Mouse (Mus musculus) liver, embryonic 16.5 days (tissue): Measurements from ENCODE around the gene Kif6. TPM values are rescaled to one million over a fixed set of nuclear protein-coding genes. Genes with fewer than 3 reads are reported as not detected.

Experiments used
- ATAC-seq: fragments of 200-750 bp; cut with Nextera tagmentation; 2 replicates; pipeline ENCODE4 v1.8.0; 2017; ENCODE audit warnings: low read depth, mild to moderate bottlenecking, moderate number of reproducible peaks, moderate library complexity
- H3K27ac ChIP-seq: fragments of 300-500 bp; sonication (generic); 2 replicates; pipeline ENCODE4 v1.5.1; 2014; ENCODE audit warnings: mild to moderate bottlenecking, low read length
- H3K27me3 ChIP-seq: fragments of 300-500 bp; sonication (generic); 2 replicates; pipeline ENCODE4 v1.6.1; 2014; ENCODE audit warnings: low read depth, low read length, mixed read lengths; ENCODE audit not compliant: control insufficient read depth, insufficient read depth
- H3K36me3 ChIP-seq: fragments of 300-500 bp; sonication (generic); 2 replicates; pipeline ENCODE4 v1.6.1; 2014; ENCODE audit warnings: mild to moderate bottlenecking; ENCODE audit not compliant: control insufficient read depth, insufficient read depth
- H3K4me1 ChIP-seq: fragments of 300-500 bp; sonication (generic); 2 replicates; pipeline ENCODE4 v1.6.1; 2014; ENCODE audit warnings: low read depth, low read length, mixed read lengths; ENCODE audit not compliant: control insufficient read depth
- H3K4me2 ChIP-seq: fragments of 300-500 bp; sonication (generic); 2 replicates; pipeline ENCODE4 v1.6.1; 2014; ENCODE audit warnings: low read depth, low read length, mixed read lengths
- H3K4me3 ChIP-seq: fragments of 300-500 bp; sonication (generic); 2 replicates; pipeline ENCODE4 v1.5.1; 2014; ENCODE audit warnings: low read depth, mild to moderate bottlenecking, low read length
- H3K9ac ChIP-seq: fragments of 300-500 bp; sonication (generic); 2 replicates; pipeline ENCODE4 v1.6.1; 2014; ENCODE audit warnings: low read depth, low read length
- H3K9me3 ChIP-seq: fragments of 300-500 bp; sonication (generic); replicated peaks from 2 replicates; pipeline ENCODE4 v1.6.1; 2016; ENCODE audit warnings: low read length; ENCODE audit not compliant: control insufficient read depth
- WGBS: fragments of 180-500 bp; shearing (Covaris S2); extraction: QIAGEN DNeasy Blood & Tissue Kit; methylation state at CpG from one replicate; pipeline ENCODE4 v1.1.7; 2014; ENCODE audit not compliant: insufficient replicate concordance; 5-methylcytosine and 5-hydroxymethylcytosine counted together
- polyA plus RNA-seq: library from polyadenylated mRNA; unstranded; fragments of >200 nt; fragmentation: Nextera tagmentation; extraction: Ambion mirVana; gene quantifications from 2 replicates; pipeline ENCODE4 v1.2.1, GENCODE M21; 2015

Kif6 gene
- polyA plus RNA-seq, 1 experiment from 2014 or later: 0.11 TPM

DNA sequence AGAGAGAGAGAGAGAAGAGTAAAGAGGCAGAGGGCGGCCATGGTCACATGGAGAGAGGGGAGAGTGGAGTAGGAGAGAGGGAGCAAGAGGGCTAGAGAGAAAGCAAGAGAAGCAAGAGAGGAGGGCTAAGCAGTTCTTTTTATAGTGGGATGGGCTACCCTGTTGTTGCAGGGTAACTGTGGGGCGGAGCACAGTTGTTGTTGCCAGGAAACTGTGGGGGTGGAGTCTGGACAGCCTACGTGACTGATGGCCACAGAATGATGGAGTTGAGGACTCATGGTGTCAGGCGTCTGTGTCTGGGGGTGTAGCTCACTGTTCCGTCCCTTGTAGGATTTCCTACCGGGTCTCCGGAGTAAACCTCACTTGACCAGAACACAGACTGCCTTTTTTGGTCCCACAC lies 324.2 kb downstream of the Kif6 start:
- H3K27ac ChIP-seq: no peak overlapping the region
- no peaks in the 10 kb centered on the region for H3K4me1 ChIP-seq
- no peak overlapping the region for H3K4me2 ChIP-seq
- H3K9me3 ChIP-seq: no peaks in the 10 kb centered on the region
- no peak overlapping the region for H3K4me3 ChIP-seq
- H3K36me3 ChIP-seq: no peaks in the 10 kb centered on the region
- H3K9ac ChIP-seq: no peak overlapping the region
- no peaks in the 10 kb centered on the region; the same call in 1 of the 2 replicates for H3K27me3 ChIP-seq
- WGBS: 53% methylated on average over 7 of the region's 7 CpGs
- ATAC-seq: no peak

- ATAC-seq: no peak
- 52% methylated on average over 6 of the region's 6 CpGs for WGBS
- Histone ChIP-seq H3K27ac (no peak overlapping the region), H3K36me3 (no peaks in the 10 kb centered on the region), H3K4me1 (no peaks in the 10 kb centered on the region), H3K4me3 (no peak overlapping the region), H3K4me2 (no peak overlapping the region), H3K27me3 (no peaks in the 10 kb centered on the region), H3K9me3 (no peaks in the 10 kb centered on the region), H3K9ac (no peak overlapping the region)
Measured at GRCm38 (mm10) chr17:49942674-49943073, 327.7 kb downstream of the Kif6 start.

DNA sequence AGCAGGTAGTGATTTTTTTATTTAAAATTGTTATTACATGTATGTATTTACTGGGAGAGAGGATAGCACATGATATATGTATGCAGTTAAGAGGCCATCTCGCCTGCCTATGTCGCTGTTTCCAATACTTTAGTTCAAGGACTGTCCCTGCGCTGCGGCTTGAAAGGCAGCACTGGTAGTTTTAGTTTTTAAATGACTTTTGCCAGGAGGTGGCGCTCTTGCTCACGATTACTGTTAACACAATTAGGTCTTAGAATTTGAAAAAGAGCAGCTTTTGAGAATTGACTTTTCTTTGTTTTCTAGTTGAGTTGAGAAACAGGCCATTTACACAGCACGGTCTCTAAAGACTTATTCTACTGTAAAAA lies 336.5 kb downstream of the Kif6 start:
- no peaks in the 10 kb centered on the region for H3K9me3 ChIP-seq
- H3K27me3 ChIP-seq: no peaks in the 10 kb centered on the region
- H3K27ac ChIP-seq: no peak overlapping the region
- no peaks in the 10 kb centered on the region for H3K4me1 ChIP-seq
- H3K9ac ChIP-seq: no peak overlapping the region
- ATAC-seq: no peak
- H3K4me2 ChIP-seq: peak overlapping the region; percentile 49
- 5% methylated on average over 7 of the region's 7 CpGs for WGBS
- H3K4me3 ChIP-seq: peak overlapping the region; percentile 26; the same call in 1 of the 2 replicates
- H3K36me3 ChIP-seq: no peaks in the 10 kb centered on the region

- no peak for ATAC-seq
- no peaks in the 10 kb centered on the region for H3K27me3 ChIP-seq
- no peaks in the 10 kb centered on the region for H3K9me3 ChIP-seq
- no peak overlapping the region for H3K27ac ChIP-seq
- peak overlapping the region; percentile 49 for H3K4me2 ChIP-seq
- WGBS: 31% methylated on average over 22 of the region's 22 CpGs
- H3K4me1 ChIP-seq: no peaks in the 10 kb centered on the region
- 0 out of 2 replicates have a peak overlapping the region, but pooled peaks have one; percentile 7 for H3K9ac ChIP-seq
- no peaks in the 10 kb centered on the region for H3K36me3 ChIP-seq
- peak overlapping the region; percentile 26 for H3K4me3 ChIP-seq
Measured at GRCm38 (mm10) chr17:49951856-49952607, 337.1 kb downstream of the Kif6 start.

DNA sequence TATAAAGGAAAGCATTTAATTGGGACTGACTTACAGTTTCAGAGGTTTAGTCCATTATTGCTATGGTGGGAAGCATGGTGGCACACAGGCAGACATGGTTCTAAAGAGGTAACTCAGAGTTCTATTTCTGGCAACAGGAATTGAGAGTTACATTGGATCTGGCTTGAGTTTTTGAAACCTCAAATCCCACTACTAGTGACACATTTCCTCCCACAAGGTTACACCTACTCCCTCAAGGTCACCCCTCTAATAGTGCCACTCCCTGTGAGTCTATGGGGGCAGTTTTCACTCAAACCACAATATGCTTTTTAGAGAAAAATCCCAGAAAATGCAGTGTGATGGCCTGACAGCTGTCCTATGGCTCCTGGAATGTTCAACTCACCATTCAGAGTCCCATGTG lies 344.1 kb downstream of the Kif6 start:
- no peak for ATAC-seq
- H3K4me3 ChIP-seq: no peak overlapping the region
- no peaks in the 10 kb centered on the region for H3K36me3 ChIP-seq
- H3K27me3 ChIP-seq: no peaks in the 10 kb centered on the region
- H3K9me3 ChIP-seq: no peaks in the 10 kb centered on the region
- no peak overlapping the region for H3K4me2 ChIP-seq
- no peaks in the 10 kb centered on the region for H3K4me1 ChIP-seq
- no peak overlapping the region for H3K27ac ChIP-seq
- no peak overlapping the region for H3K9ac ChIP-seq

Other genes with a start within 250 kb of the Kif6 start
- 10.7 and 13.1 TPM in 2 replicates for gene Mocs1, start 186.8 kb upstream of the Kif6 start, polyA plus RNA-seq
- 0.26 and 0.29 TPM in 2 replicates for gene Daam2, start 50.8 kb upstream of the Kif6 start, polyA plus RNA-seq